Mouse (Mus musculus) liver, embryonic 11.5 days (tissue): ENCODE measurements around the gene Tpcn2. TPM values are rescaled to one million over a fixed set of nuclear protein-coding genes. Genes with fewer than 3 reads are reported as not detected.

ENCODE experiments used
- ATAC-seq: fragments of 200-750 bp; cut with Nextera tagmentation; replicated peaks from 2 replicates; pipeline ENCODE4 v1.8.0; 2017; ENCODE audit warnings: moderate number of reproducible peaks, mild to moderate bottlenecking, moderate TSS enrichment, moderate library complexity; ENCODE audit not compliant: low FRiP score
- DNase-seq: peaks from one replicate; pipeline ENCODE4 v3.0.0-alpha.2; 2017; ENCODE audit warnings: low spot score
- H3K27ac ChIP-seq: fragments of 300-500 bp; sonication (generic); 2 replicates; pipeline ENCODE4 v1.5.1; 2014; ENCODE audit warnings: mild to moderate bottlenecking, low read depth, low read length, control low read depth
- H3K27me3 ChIP-seq: fragments of 300-500 bp; sonication (generic); replicated peaks from 2 replicates; pipeline ENCODE4 v1.6.1; 2014; ENCODE audit warnings: low read length, mixed read lengths; ENCODE audit not compliant: control insufficient read depth, insufficient read depth
- H3K36me3 ChIP-seq: fragments of 300-500 bp; sonication (generic); 2 replicates; pipeline ENCODE4 v1.6.1; 2014; ENCODE audit warnings: mild to moderate bottlenecking, low read length, moderate library complexity, mixed read lengths; ENCODE audit not compliant: control insufficient read depth, insufficient read depth
- H3K4me1 ChIP-seq: fragments of 300-500 bp; sonication (generic); replicated peaks from 2 replicates; pipeline ENCODE4 v1.6.1; 2014; ENCODE audit warnings: low read length, mixed read lengths; ENCODE audit not compliant: control insufficient read depth, insufficient read depth
- H3K4me2 ChIP-seq: fragments of 300-500 bp; sonication (generic); 2 replicates; pipeline ENCODE4 v1.6.1; 2014; ENCODE audit warnings: mild to moderate bottlenecking, control low read depth, moderate library complexity
- H3K4me3 ChIP-seq: fragments of 300-500 bp; sonication (generic); 2 replicates; pipeline ENCODE4 v1.5.1; 2014; ENCODE audit warnings: low read depth, low read length, control low read depth
- H3K9ac ChIP-seq: fragments of 300-500 bp; sonication (generic); 2 replicates; pipeline ENCODE4 v1.6.1; 2014; ENCODE audit warnings: low read depth, low read length, control low read depth
- H3K9me3 ChIP-seq: fragments of 300-500 bp; sonication (generic); 2 replicates; pipeline ENCODE4 v1.6.1; 2016; ENCODE audit warnings: low read length, inconsistent platforms, mixed read lengths; ENCODE audit not compliant: control insufficient read depth
- WGBS: fragments of 180-500 bp; shearing (Covaris S2); extraction: QIAGEN DNeasy Blood & Tissue Kit; methylation state at CpG from one replicate; pipeline ENCODE4 v1.1.7; 2014; 5-methylcytosine and 5-hydroxymethylcytosine counted together
- polyA plus RNA-seq: library from polyadenylated mRNA; unstranded; fragments of >200 nt; fragmentation: Nextera tagmentation; extraction: Ambion mirVana; gene quantifications from 2 replicates; pipeline ENCODE4 v1.2.1, GENCODE M21; 2014

The Tpcn2 gene
- polyA plus RNA-seq, 1 experiment from 2014 or later: 2.4 TPM

DNA sequence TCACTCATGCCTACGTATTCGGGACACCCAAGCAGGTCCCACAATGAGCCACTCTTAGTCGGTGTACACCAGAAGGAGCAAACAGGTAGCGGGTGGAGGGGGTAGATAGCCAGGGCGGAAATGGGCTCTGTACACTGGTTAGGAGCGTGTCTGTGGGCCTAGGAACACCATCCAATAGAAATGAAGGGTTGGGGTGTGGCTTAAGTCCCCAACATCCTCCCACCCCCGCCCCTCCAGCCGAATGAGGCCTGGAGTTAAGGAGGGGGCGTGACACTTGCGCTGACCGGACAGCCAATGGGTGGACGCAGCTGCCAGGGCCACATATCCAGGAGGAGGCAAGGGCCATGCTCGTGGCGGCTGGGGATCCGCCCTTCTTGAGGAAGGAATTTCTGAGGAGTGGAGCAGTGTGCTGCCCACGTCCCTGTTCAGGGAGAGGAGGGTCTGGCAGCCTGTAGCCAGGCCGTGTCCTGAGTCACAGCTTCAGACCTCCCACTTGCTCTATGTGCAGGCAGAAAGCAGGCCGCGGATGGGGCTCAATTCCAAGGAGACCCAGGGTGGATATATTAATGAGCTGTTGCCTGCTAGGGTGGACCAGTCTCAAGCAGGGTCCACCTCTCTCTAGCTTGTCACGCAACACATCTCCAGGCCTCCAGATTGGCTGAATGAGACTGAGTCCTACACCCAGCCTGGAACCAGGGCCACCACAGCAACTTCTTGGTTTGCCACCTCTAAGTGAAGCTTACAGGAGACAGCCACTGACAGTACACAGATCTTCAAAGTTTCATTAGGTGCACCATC lies 18.9 kb upstream of the Tpcn2 start:
- WGBS: 8% methylated on average over 20 of the region's 20 CpGs
- Histone ChIP-seq H3K9me3 (no peaks in the 10 kb centered on the region), H3K36me3 (no peaks in the 10 kb centered on the region), H3K4me3 (peak overlapping the region; percentile 24), H3K27ac (no peak overlapping the region), H3K4me2 (peak overlapping the region; percentile 62), H3K9ac (no peak overlapping the region), H3K27me3 (no peaks in the 10 kb centered on the region), H3K4me1 (peaks cover 2% of the 10 kb centered on the region)
- peak; percentile 75 for DNase-seq
- peak; percentile 95 for ATAC-seq

DNA sequence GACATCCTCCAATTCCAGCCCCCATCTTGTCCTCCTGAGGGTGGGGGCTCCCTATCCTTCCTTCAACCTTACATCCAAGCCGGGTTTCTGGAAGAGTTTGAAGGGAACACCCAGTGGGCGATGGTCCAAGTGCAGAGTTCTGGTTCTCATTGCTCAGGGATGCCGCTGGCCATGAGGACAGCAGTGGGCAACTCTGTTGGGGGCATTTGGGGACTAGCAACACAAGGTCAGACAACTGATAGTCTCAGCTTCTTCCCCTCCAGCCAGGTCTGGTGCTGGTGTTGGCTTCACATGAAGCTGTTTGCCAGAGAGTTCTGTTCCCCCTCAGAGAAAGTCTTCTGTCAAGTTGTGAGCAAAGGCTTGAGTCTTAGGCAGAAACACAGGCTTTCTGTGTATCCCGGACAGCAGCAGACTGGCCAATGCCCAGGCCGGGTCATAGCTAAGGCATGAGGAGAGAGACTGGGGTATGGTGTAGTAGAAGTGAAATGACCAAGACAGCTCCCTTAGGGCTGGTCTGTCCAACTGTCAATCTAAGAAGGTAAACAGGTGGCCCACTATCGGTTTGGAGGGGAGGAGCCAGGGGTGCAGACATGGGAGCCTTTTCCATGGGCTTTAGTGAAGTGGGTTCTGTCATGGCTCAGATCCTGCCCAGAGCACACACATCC lies 17.7 kb upstream of the Tpcn2 start:
- Histone ChIP-seq H3K4me2 (no peak overlapping the region), H3K9me3 (no peaks in the 10 kb centered on the region), H3K36me3 (no peaks in the 10 kb centered on the region), H3K27ac (no peak overlapping the region), H3K4me3 (no peak overlapping the region), H3K9ac (no peak overlapping the region), H3K27me3 (no peaks in the 10 kb centered on the region), H3K4me1 (peaks cover 2% of the 10 kb centered on the region)
- ATAC-seq: no peak
- no peak for DNase-seq
- 82% methylated on average over 6 of the region's 6 CpGs for WGBS

DNA sequence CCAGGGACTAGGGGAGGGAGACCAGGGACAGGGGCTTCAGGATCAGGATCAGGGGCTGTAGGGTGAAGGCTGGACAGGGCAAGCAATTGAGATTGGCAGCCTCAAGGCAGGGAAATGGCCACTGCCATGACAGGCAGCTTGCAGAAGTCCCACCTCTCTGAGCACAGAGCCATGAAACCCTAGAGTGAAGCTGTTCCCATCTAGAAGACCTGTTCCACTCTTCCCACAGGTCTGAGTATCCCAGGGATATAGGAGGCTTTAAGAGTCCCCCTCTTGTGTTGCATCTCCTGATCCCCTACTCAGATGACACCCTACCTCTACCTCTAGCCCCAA lies 17.2 kb upstream of the Tpcn2 start:
- Histone ChIP-seq H3K4me1 (peaks cover 2% of the 10 kb centered on the region), H3K9me3 (no peaks in the 10 kb centered on the region), H3K4me3 (no peak overlapping the region), H3K9ac (no peak overlapping the region), H3K4me2 (no peak overlapping the region), H3K27me3 (no peaks in the 10 kb centered on the region), H3K27ac (no peak overlapping the region), H3K36me3 (no peaks in the 10 kb centered on the region)
- ATAC-seq (no peak), DNase-seq (no peak)

DNA sequence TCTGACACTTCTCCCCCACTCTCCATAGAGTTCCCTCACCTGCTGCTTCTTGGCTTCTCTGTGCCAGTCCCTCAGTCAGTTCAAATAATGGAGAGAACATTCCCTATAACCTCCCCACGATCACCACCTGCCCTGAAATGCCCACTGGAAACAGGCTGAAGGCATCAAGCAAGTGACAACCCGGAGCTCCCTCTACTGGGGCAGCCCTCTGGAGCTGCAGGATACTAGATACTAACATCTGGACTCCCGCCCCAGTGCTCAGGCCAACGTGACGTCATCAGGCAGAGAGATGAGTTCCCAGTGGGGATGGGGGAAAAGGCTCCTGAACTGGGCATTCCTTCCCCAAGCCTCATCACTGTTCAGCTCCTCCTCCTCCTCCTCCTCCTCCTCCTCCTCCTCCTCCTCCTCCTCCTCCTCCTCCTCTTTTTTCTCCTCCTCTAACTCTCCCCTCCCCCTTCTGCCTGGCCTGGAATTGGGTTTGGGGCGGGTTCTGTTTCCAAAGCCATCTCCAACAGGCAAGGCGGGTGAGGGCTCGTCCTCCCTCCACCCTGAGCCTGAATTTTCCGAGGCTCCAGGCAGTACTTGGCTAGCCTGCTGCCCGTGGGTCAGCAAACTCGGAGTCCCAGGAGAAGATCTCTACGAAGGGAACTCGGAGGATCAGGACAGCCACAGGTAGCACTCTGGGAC lies 16.7 kb upstream of the Tpcn2 start, which contains the start of gene Mrgprf:
Gene Mrgprf, plus strand, starts transcription at position 508 of the 687 bp plus-strand sequence.
- ATAC-seq (no peak), DNase-seq (no peak)
- H3K9me3 ChIP-seq: no peaks in the 10 kb centered on the region
- H3K4me3 ChIP-seq: no peak within 1 kb of the TSS
- no peak within 1 kb of the TSS for H3K27ac ChIP-seq
- 0 out of 2 replicates have a peak, but pooled peaks cover 2% of the 10 kb centered on the region for H3K27me3 ChIP-seq
- H3K9ac ChIP-seq: no peak within 1 kb of the TSS
- no peak within 1 kb of the TSS for H3K4me2 ChIP-seq
- H3K36me3 ChIP-seq: no peaks in the 10 kb centered on the region
- 31% methylated on average over 13 of the region's 13 CpGs for WGBS
- peaks cover 2% of the 10 kb centered on the region for H3K4me1 ChIP-seq

DNA sequence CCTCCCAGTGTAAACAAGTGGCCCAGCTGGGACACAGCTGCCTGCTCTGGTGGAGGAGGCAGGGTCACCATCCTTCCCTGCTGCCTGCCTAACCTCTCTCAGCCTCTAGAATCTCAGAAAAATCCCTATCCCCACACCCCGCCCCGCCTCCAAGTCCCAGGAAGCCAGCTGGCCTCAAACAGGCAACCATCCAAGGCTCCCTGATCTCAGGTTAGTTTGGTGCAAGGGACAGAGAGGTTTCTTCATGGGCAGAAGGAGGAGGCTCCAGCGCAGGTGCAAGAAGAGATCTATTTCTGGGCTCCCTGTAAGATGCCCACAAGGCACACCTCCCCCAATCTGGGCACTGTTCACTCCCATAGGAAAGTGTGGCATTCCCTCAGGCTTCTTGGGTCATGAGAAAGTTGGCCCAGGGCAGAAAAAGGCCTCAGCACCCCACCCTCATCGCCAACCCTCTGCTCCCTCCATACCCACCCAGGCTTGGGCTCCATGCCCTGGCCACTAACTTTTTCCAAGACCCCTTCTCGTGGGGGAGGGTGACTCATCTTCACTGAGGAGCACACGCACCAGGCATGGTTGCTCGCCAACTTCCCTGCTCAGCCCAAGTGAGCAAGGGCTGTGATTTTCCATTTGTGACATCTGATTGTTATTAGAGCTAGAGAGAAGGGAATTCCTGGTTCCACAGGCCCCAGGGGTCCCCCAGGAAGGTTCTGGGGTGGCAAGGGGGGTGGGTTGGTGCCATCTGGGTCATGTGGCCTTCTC lies 15.9 kb upstream of the Tpcn2 start:
- 0 out of 2 replicates have a peak, but pooled peaks cover 2% of the 10 kb centered on the region for H3K27me3 ChIP-seq
- DNase-seq (no peak), ATAC-seq (no peak)
- no peak overlapping the region for H3K9ac ChIP-seq
- no peak overlapping the region for H3K4me2 ChIP-seq
- no peak overlapping the region for H3K4me3 ChIP-seq
- H3K9me3 ChIP-seq: no peaks in the 10 kb centered on the region
- peaks cover 2% of the 10 kb centered on the region for H3K4me1 ChIP-seq
- H3K36me3 ChIP-seq: no peaks in the 10 kb centered on the region
- 62% methylated on average over 7 of the region's 7 CpGs for WGBS
- H3K27ac ChIP-seq: no peak overlapping the region

DNA sequence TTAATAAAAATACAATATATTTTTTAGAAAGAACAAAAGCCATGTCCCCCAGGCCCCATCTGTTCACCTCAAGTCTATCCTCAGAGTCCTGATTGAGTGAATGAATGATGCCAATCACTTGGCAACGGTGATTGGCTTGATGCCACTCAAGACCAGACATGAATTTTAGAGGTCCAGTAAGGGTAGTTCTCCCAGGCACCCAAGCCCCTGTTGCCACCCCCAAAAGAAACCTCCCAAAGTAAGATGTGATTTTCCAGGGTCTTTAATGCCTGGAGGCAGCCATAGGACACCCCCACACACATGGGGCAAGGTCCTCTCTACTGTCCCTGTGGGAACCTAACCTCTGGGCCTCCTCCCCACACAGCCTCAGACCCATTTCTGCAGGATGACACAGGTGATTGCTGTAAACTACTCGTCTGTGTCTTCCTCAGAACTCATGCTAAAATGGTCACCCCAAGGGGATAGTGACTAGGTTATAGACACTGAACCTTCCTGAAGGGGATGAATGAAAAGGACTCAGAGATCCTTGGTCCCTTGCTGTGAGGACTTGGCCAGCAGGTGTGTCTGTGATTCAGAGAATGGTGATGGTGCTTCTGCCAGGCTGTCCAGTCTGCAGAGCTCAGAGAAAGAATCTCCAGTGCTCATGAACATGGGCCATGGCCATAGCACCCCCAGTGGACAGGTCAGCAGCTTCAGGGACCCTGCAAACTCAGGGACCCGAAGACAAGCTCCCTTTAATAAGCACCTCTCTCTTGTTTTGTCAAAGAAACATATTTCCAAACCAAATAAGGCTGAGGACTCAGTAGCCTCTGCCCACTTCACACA lies 15.1 kb upstream of the Tpcn2 start:
- H3K27me3 ChIP-seq: 0 out of 2 replicates have a peak, but pooled peaks cover 2% of the 10 kb centered on the region
- H3K4me3 ChIP-seq: no peak overlapping the region
- no peak overlapping the region for H3K27ac ChIP-seq
- WGBS: 54% methylated on average over 3 of the region's 3 CpGs
- ATAC-seq: no peak
- H3K9me3 ChIP-seq: no peaks in the 10 kb centered on the region
- H3K4me2 ChIP-seq: no peak overlapping the region
- DNase-seq: no peak
- H3K36me3 ChIP-seq: no peaks in the 10 kb centered on the region
- H3K9ac ChIP-seq: no peak overlapping the region
- H3K4me1 ChIP-seq: peaks cover 2% of the 10 kb centered on the region

DNA sequence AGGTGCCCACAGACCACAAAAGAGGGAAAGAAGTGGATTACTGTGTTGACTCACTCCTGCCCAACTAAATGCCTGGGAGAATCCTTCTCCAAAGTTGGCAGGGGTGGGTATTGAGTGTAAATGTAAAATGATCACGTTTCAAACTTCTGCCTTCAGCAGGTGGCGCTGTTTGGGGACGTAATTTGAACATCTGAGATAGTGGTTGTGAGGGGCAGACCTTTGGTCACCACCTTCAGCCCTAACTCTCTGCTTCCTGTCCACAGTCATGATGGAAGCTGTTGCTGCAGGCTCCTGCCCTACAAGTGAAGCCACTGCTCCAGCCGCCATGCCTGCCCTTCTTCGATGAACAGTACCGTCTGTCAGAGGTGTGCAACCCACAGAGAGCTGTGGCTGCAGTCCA lies 10.0 kb upstream of the Tpcn2 start:
- no peak overlapping the region for H3K4me2 ChIP-seq
- DNase-seq (no peak), ATAC-seq (no peak)
- no peaks in the 10 kb centered on the region for H3K36me3 ChIP-seq
- H3K27me3 ChIP-seq: 0 out of 2 replicates have a peak, but pooled peaks cover 2% of the 10 kb centered on the region
- H3K9ac ChIP-seq: no peak overlapping the region
- no peak overlapping the region for H3K4me3 ChIP-seq
- no peaks in the 10 kb centered on the region for H3K9me3 ChIP-seq
- H3K4me1 ChIP-seq: no peaks in the 10 kb centered on the region
- WGBS: 30% methylated on average over 6 of the region's 6 CpGs
- H3K27ac ChIP-seq: no peak overlapping the region

DNA sequence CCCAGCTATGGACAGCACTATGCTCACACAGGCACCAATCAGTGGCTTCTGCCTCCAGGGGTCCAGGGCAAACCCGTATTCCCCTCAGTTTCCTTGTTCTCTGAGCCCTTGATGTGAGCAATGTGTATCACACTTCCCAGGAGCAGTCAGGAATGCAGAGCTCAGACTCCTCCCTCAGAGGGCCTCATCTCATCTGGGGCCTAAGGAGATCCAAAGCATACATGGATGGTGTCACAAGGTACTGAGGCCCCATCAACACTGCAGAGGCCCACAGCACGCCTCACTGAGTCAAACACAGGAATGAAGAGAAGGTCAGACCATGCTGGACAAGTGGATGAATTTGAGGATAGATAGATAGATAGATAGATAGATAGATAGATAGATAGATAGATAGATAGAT lies 8.9 kb upstream of the Tpcn2 start:
- WGBS: 53% methylated on average over 2 of the region's 2 CpGs
- Histone ChIP-seq H3K4me2 (no peak overlapping the region), H3K4me3 (no peak overlapping the region), H3K27me3 (0 out of 2 replicates have a peak, but pooled peaks cover 2% of the 10 kb centered on the region), H3K36me3 (no peaks in the 10 kb centered on the region), H3K27ac (no peak overlapping the region), H3K4me1 (no peaks in the 10 kb centered on the region), H3K9me3 (no peaks in the 10 kb centered on the region), H3K9ac (no peak overlapping the region)
- ATAC-seq (no peak), DNase-seq (no peak)
